Mouse (Mus musculus) forelimb bud, embryonic 11.5 days (tissue): Measurements from ENCODE around the gene E430018J23Rik.
"Not testable (repeated sequence)": the region's sequence is repeated elsewhere in the genome, so short reads cannot be mapped to it uniquely, and the experiment has no call there.

Experiments used
- DNase-seq: peaks from one replicate; pipeline ENCODE4 v3.0.0-alpha.2; 2012; ENCODE audit warnings: low read depth, low spot score

Gene E430018J23Rik

DNA sequence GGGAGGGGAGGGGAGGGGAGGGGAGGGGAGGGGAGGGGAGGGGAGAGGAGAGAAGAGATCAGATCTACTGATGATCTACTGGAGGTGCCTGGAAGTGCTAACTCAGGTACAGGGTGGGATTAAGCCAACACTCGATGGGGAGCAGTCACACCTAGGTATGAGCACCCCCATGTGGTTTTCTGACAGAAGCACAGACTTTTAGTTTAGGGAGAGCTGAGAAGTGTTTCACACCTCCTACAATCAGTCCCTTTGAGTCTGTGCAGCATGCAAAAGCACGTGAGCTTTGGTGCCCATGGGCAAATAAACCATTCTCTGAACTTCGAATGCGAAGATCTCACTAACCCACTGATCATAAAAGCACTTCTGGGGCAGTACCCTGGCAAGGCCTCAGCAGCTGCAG, 51.1 kb downstream of the E430018J23Rik start:
- no peak for DNase-seq

DNA sequence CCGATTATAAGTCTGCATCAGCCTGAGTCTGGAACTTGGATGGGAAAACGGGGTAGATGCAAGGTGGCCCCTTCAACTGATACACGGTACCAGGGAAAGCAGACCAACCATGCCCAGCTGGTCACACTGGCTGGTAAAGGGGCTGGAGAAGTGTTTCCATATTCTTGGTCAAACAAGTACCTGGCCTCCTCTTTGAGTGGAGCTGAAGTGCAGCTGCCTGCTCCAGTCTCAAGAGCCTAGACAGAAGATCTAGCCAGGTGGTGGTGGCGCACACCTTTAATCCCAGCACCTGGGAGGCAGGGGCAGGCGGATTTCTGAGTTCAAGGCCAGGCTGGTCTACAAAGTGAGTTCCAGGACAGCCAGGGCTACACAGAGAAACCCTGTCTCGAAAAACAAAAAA, 51.6 kb downstream of the E430018J23Rik start:
- DNase-seq, result not testable (repeated sequence)

DNA sequence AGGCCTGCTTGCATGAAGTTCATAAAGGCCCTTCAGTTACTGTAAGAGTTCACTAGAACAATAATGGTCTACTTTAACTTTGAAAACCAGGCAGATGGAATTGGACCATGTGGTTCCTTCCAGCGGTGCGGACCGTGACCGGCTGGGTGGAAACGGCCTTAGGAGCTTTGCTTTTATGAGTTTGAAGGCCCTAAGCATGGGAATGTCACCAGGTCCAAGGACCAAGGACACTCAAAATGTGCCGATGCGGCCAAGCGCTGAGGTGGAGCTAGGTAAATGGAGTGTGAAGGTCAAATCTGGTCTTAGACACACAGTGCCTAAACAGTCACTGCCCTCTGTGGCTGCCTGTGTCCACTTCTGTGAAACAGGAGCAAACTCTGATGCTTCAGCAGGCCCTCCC, 52.1 kb downstream of the E430018J23Rik start:
- DNase-seq, result no peak
